Mouse (Mus musculus) kidney, embryonic 16.5 days (tissue): ENCODE measurements around the gene Tdrd7. TPM values are rescaled to one million over a fixed set of nuclear protein-coding genes. Genes with fewer than 3 reads are reported as not detected.

Experiments used
- ATAC-seq: fragments of 200-750 bp; cut with Nextera tagmentation; 2 replicates; pipeline ENCODE4 v1.8.0; 2017; ENCODE audit warnings: moderate TSS enrichment; ENCODE audit not compliant: low FRiP score, low TSS enrichment
- H3K27ac ChIP-seq: fragments of 300-500 bp; sonication (generic); 2 replicates; pipeline ENCODE4 v1.5.1; 2014; ENCODE audit warnings: low read length
- H3K27me3 ChIP-seq: fragments of 300-500 bp; sonication (generic); 2 replicates; pipeline ENCODE4 v1.6.1; 2014; ENCODE audit warnings: low read length, control low read depth, mixed read lengths; ENCODE audit not compliant: insufficient read depth
- H3K36me3 ChIP-seq: fragments of 300-500 bp; sonication (generic); 2 replicates; pipeline ENCODE4 v1.6.1; 2014; ENCODE audit warnings: low read length, control low read depth, mixed read lengths; ENCODE audit not compliant: insufficient read depth
- H3K4me1 ChIP-seq: fragments of 300-500 bp; sonication (generic); 2 replicates; pipeline ENCODE4 v1.6.1; 2014; ENCODE audit warnings: low read length, control low read depth, mixed read lengths; ENCODE audit not compliant: insufficient read depth
- H3K4me2 ChIP-seq: fragments of 300-500 bp; sonication (generic); replicated peaks from 2 replicates; pipeline ENCODE4 v1.6.1; 2014; ENCODE audit warnings: low read depth, low read length
- H3K4me3 ChIP-seq: fragments of 300-500 bp; sonication (generic); 2 replicates; pipeline ENCODE4 v1.5.1; 2014; ENCODE audit warnings: mild to moderate bottlenecking, low read length
- H3K9ac ChIP-seq: fragments of 300-500 bp; sonication (generic); replicated peaks from 2 replicates; pipeline ENCODE4 v1.6.1; 2014; ENCODE audit warnings: low read length
- H3K9me3 ChIP-seq: fragments of 300-500 bp; sonication (generic); 2 replicates; pipeline ENCODE4 v1.6.1; 2016; ENCODE audit warnings: low read length, control low read depth
- WGBS: fragments of 180-500 bp; shearing (Covaris S2); extraction: QIAGEN DNeasy Blood & Tissue Kit; methylation state at CpG from one replicate; pipeline ENCODE4 v1.1.7; 2014; 5-methylcytosine and 5-hydroxymethylcytosine counted together
- polyA plus RNA-seq: library from polyadenylated mRNA; unstranded; fragments of >200 nt; fragmentation: Nextera tagmentation; extraction: Ambion mirVana; gene quantifications from 2 replicates; pipeline ENCODE4 v1.2.1, GENCODE M21; 2015

Gene Tdrd7
- polyA plus RNA-seq, 1 experiment from 2014 or later: 20.1 TPM

DNA sequence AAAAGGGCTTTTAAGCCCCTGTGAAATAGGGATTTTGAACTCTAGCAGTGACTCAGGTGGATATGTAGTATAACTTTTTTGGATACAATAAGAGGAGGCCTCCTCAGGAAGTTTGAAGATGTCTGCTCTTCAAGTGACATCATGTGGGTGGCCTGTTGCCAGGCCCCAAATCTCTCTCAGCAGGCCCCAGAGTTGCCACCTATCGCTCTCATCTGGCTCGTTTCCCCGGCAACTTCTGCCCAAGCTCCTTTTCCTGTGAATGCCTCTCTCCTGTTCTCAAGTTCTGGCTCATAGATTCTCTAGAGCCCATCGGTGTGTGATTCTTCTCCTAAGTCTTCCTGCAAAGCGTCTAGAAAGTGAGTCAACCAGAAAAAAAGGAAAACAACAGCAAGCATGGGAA, 91.0 kb downstream of the Tdrd7 start:
- Histone ChIP-seq H3K36me3 (no peaks in the 10 kb centered on the region), H3K27me3 (no peaks in the 10 kb centered on the region), H3K9ac (no peak overlapping the region), H3K4me3 (no peak overlapping the region), H3K4me1 (no peaks in the 10 kb centered on the region), H3K9me3 (peaks cover 10% of the 10 kb centered on the region), H3K4me2 (no peak overlapping the region), H3K27ac (no peak overlapping the region)
- ATAC-seq: no peak
- WGBS: 76% methylated on average over 5 of the region's 5 CpGs

DNA sequence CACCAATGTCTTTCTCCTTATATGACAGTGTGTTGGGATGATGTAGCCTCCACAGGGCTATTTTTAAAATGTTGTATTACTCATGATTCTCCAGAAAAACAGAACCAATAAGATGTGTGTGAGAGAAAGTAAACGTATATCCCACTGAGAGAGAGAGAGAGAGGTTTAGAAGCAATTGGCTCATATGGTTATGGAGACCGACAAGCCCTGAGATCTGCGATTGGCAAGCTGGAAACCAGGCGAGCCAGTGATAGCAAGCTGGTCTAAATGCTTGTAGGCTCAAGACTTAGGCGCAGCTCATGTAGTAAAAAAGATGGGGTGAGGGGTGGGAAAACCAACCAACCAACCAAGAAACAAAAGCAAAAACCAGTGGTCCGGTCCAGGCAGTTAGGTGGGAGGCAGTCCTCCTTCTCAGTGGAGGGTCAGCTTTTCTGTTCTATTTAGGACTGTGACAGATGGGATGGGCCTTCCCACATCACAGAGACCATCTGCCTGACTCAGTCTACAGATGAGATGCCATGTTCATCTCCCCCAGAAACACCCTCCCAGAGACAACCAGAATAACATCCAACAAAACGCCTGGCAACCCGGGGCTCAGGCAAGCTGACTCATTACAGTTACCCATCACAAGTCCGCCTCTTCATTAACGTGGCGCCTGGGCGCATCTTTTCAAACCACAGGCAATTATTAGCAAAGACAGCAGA, 96.3 kb downstream of the Tdrd7 start:
- no peak for ATAC-seq
- H3K9ac ChIP-seq: no peak overlapping the region
- no peak overlapping the region for H3K4me2 ChIP-seq
- no peaks in the 10 kb centered on the region for H3K36me3 ChIP-seq
- 79% methylated on average over 12 of the region's 12 CpGs for WGBS
- peaks cover 7% of the 10 kb centered on the region for H3K9me3 ChIP-seq
- no peak overlapping the region for H3K27ac ChIP-seq
- no peaks in the 10 kb centered on the region for H3K27me3 ChIP-seq
- no peak overlapping the region for H3K4me3 ChIP-seq
- H3K4me1 ChIP-seq: peaks cover 20% of the 10 kb centered on the region

DNA sequence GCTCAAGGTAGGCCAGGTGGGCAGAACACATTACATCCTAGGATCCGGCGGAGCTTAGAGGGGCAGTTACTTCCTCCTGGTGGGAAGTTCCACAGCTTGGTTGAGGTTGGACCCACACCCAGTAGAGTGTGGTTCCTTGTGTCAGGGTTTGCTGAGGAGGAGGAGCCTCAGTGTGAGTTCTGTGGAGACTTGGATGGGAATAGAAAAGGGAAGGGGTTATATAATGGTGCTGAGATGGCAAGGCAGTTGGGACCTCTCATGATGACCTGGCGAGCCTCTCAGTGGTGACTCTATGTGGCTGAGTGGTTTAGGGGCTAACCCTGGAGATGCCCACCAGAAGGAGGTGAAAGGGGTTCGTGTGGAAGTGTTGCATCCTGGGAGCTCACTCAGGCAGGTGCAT, 98.7 kb downstream of the Tdrd7 start:
- WGBS: 85% methylated on average over 4 of the region's 4 CpGs
- H3K4me1 ChIP-seq: peaks cover 28% of the 10 kb centered on the region
- no peak overlapping the region for H3K27ac ChIP-seq

DNA sequence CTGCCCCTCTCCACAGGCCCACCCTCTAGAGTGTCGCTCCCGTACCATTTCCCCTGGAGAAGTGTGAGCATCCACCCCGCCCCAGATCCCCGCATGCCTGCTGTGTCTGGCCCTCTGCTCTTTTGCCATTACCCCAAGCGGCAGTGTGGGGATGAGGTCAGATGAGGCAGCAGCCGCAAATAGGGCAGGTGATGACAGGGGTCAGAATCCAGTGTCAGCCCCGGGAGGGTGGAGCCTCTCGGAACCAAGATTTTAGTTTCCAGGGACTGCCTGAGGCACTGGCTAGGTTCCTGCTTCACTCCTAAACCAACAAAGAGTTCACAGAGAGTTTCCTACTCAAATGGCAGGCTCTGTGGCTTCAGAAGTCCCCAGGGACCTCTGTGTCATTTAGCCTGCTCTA, 99.1 kb downstream of the Tdrd7 start:
- Histone ChIP-seq H3K4me2 (no peak overlapping the region), H3K9me3 (no peaks in the 10 kb centered on the region), H3K27ac (no peak overlapping the region), H3K36me3 (no peaks in the 10 kb centered on the region), H3K4me3 (no peak overlapping the region), H3K27me3 (no peaks in the 10 kb centered on the region), H3K4me1 (peaks cover 28% of the 10 kb centered on the region), H3K9ac (no peak overlapping the region)
- WGBS: 38% methylated on average over 8 of the region's 8 CpGs
- ATAC-seq: no peak

More for the DNA sequence above, 98.7 kb downstream of the Tdrd7 start:
- no peak overlapping the region for H3K4me2 ChIP-seq
- no peaks in the 10 kb centered on the region for H3K36me3 ChIP-seq
- no peak overlapping the region for H3K4me3 ChIP-seq
- no peak overlapping the region for H3K9ac ChIP-seq
- no peak for ATAC-seq
- no peaks in the 10 kb centered on the region for H3K27me3 ChIP-seq
- H3K9me3 ChIP-seq: no peaks in the 10 kb centered on the region

DNA sequence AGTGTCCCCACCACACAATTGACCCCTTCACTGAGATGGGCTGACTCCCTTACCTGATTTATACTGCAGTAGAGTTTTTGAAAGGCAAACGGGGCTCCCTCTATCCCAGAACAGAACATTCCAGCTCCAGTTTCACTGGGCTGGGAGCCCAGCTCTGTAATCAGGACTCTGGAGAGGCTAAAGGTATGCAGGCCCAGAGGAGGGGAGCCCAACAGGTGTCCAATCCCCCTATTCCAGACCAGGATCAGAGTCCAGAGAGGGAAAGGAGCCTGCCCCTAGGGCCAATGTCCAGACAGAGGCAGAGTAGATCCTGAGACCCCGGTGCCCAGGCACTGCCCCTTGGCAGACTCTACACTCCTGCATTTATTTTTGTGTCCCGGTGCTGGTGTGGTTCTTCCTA, 99.8 kb downstream of the Tdrd7 start:
- WGBS: 59% methylated on average over 3 of the region's 3 CpGs
- ATAC-seq: no peak
- Histone ChIP-seq H3K4me1 (peaks cover 30% of the 10 kb centered on the region), H3K9ac (no peak overlapping the region), H3K27me3 (no peaks in the 10 kb centered on the region), H3K36me3 (no peaks in the 10 kb centered on the region), H3K4me2 (no peak overlapping the region), H3K27ac (no peak overlapping the region), H3K9me3 (no peaks in the 10 kb centered on the region), H3K4me3 (no peak overlapping the region)

DNA sequence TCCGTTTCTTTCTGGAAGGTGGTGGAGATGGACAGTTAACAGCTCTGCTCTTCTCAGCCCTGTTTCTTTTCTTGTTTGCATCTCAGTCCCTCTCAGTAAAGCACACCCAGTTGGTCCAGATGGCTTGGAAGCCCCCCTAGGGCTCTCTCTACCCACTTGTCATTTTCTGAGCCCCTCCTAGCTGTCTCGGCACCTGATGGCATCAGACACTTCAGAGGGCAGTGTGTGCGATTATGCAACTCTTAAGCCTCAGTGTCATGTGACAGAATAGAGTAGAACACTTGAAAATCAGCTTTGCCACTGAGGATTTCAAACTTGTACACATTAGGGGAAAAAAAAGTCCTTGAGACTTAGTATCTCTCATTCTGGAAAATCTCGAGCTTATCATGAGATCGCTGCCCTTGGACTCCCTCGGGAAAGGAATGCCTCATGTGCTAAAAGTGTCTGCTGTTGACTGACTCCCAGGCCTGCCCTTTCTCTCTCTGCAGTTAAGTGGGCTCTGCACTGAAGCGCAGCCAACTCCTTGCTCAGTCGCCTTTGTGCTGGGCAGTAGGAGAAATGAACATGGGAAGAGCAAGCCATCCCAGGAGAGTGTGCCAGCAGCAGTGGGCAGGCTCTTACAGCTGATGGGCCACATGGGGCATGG, 100.7 kb downstream of the Tdrd7 start:
- peak; percentile 20; the same call in 1 of the 2 replicates for ATAC-seq
- H3K4me3 ChIP-seq: no peak overlapping the region
- WGBS: 44% methylated on average over 8 of the region's 8 CpGs
- no peak overlapping the region for H3K9ac ChIP-seq
- H3K27me3 ChIP-seq: no peaks in the 10 kb centered on the region
- H3K36me3 ChIP-seq: no peaks in the 10 kb centered on the region
- H3K4me2 ChIP-seq: no peak overlapping the region
- no peaks in the 10 kb centered on the region for H3K9me3 ChIP-seq
- H3K4me1 ChIP-seq: peaks cover 35% of the 10 kb centered on the region
- no peak overlapping the region for H3K27ac ChIP-seq

DNA sequence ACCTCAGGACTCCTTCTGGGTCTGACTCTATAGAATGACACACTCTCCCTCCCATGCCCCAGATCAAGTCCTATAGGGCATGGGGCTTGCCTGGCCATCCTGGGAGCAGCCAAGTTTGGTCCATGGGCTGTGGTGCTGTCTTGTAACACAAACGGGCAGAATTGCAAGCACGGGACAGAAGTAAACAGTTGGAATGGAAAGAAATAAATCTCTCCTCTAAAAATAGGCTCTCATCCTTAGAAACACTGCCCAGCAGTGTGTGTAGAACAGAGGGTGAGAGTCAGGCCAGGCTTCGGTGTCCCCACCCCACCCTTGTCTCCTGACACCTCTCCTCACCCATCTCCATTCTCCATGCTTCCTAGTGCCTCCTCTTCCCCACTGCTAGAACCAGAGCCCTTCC, 102.9 kb downstream of the Tdrd7 start:
- Histone ChIP-seq H3K4me3 (no peak overlapping the region), H3K27me3 (no peaks in the 10 kb centered on the region), H3K4me2 (no peak overlapping the region), H3K9ac (no peak overlapping the region), H3K36me3 (no peaks in the 10 kb centered on the region), H3K9me3 (no peaks in the 10 kb centered on the region), H3K27ac (no peak overlapping the region), H3K4me1 (peaks cover 35% of the 10 kb centered on the region)
- 46% methylated on average over 3 of the region's 3 CpGs for WGBS
- ATAC-seq: no peak

DNA sequence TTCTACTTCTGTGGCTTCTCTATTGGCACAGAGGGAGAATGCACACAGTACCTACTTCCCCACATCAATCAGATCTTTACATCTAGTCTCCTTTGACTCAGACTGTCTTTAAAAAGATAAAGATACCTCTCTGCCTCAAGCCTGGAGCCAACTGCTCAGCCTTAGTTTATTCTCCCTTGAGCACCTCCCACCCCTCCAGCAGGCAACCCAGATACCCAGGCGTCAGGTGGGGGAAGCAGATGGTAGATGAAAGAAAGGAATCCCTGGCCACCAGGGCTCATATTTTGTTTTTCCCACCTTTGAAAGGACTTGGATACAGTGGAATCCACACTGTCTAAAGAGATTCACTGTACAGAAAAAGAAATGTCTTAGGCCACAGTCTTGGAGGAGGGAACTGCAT, 103.4 kb downstream of the Tdrd7 start:
- Histone ChIP-seq H3K4me2 (no peak overlapping the region), H3K27ac (no peak overlapping the region), H3K9me3 (no peaks in the 10 kb centered on the region), H3K9ac (no peak overlapping the region), H3K4me3 (no peak overlapping the region), H3K4me1 (peaks cover 35% of the 10 kb centered on the region), H3K27me3 (no peaks in the 10 kb centered on the region), H3K36me3 (no peaks in the 10 kb centered on the region)
- 39% methylated on average over 1 of the region's 1 CpGs for WGBS
- ATAC-seq: no peak

DNA sequence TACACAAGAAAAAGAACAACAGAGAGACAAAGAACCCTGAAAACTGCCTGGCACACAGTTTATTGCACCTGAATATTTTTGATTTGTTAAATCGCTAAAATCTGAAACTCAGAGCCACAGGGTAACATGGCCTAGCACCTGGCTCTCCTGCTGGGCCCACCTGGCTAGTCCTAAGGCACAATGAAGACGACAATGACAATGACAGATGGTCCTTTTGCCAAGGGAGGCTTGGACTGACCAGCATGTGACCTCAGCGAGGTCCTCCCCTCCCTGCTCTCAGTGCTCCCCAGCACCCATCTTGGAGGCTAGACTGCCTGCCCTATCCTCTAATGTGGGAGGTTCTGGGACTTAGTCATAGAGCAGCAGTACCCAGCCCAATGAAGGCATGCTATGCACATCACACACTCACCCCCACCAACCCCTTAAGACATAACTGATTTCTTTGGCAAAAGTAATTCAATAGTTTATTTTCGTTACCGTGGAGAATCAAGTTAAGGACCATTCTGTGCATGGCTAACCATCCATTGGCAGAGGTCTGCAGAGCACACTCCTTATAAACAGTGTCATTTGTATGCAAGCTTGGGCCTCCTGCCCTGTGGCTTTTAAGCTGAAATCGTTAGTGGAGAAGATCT, 104.8 kb downstream of the Tdrd7 start:
- H3K27ac ChIP-seq: peak overlapping the region; percentile 68
- H3K9me3 ChIP-seq: no peaks in the 10 kb centered on the region
- no peak overlapping the region for H3K9ac ChIP-seq
- peak; percentile 86 for ATAC-seq
- H3K4me2 ChIP-seq: no peak overlapping the region
- H3K4me3 ChIP-seq: no peak overlapping the region
- peaks cover 26% of the 10 kb centered on the region for H3K4me1 ChIP-seq
- H3K36me3 ChIP-seq: no peaks in the 10 kb centered on the region
- WGBS: 42% methylated on average over 6 of the region's 6 CpGs
- H3K27me3 ChIP-seq: no peaks in the 10 kb centered on the region

DNA sequence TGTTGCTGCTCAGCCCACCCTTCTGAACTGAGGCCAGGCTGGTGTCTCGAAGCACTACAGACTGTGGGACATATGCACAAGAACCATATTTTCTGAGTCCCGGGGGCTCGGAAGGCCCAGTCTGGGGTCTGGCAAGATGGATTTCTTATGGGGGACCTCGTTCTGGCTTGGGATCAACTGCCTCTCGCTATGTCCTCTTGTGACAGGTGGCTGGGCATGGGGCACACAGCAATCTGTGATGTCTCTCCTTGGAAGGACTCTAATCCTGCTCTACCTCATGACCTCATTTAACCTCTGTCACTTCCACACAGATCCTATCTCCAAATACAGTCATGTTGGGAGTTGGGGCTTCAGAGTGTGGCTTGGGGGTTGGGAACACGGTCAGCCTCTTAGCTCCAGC, 107.5 kb downstream of the Tdrd7 start:
- Histone ChIP-seq H3K9ac (no peak overlapping the region), H3K4me3 (no peak overlapping the region), H3K9me3 (no peaks in the 10 kb centered on the region), H3K27ac (no peak overlapping the region), H3K4me1 (peaks cover 12% of the 10 kb centered on the region; the same call in 1 of the 2 replicates), H3K27me3 (no peaks in the 10 kb centered on the region), H3K4me2 (no peak overlapping the region), H3K36me3 (no peaks in the 10 kb centered on the region)
- WGBS: 85% methylated on average over 6 of the region's 6 CpGs
- ATAC-seq: no peak
